Mouse (Mus musculus): ENCODE measurements around the gene Rap1gds1.

- TF ChIP-seq POLR2A (IDR thresholded peaks at IDR 0.05; ENCODE audit: extremely low read depth, insufficient read depth, low read length): no peak
- TF ChIP-seq CTCF (IDR thresholded peaks at IDR 0.05; ENCODE audit: extremely low read depth, insufficient read depth, low read length): no peak
Observed at GRCm38 (mm10) chr3:138993473-138993872, 81.5 kb downstream of the Rap1gds1 start.

Data from cortical plate, adult 2 months (tissue).